Mouse (Mus musculus) layer of hippocampus, adult 18-20 months (tissue): Measurements from ENCODE around the gene Mroh7. TPM values are rescaled to one million over a fixed set of nuclear protein-coding genes. Genes with fewer than 3 reads are reported as not detected.
"Not testable (repeated sequence)": the region's sequence is repeated elsewhere in the genome, so short reads cannot be mapped to it uniquely, and the experiment has no call there.

ENCODE experiments used
- DNase-seq, 2 experiments: peaks; one replicate each; pipeline ENCODE4 v3.0.0; 2022; ENCODE audit warnings: low spot score in 2 of 2
- long read RNA-seq: library from polyadenylated mRNA; stranded (forward); transcript quantifications from one replicate; pipeline ENCODE4 v2.0.0, GENCODE M21; 2021
- total RNA-seq, 2 experiments: library from RNA; stranded (reverse); gene quantifications; 2 replicates each; pipeline ENCODE4 v1.2.3; 2021

The Mroh7 gene
- 1 to 10 TPM; 4.1 to 5.0 TPM for total RNA-seq
- long read RNA-seq, partial matches to known transcripts, result 1 of 3 reads
- long read RNA-seq, other reads (novel, unspliced or antisense), result 2 of 3 reads

DNA sequence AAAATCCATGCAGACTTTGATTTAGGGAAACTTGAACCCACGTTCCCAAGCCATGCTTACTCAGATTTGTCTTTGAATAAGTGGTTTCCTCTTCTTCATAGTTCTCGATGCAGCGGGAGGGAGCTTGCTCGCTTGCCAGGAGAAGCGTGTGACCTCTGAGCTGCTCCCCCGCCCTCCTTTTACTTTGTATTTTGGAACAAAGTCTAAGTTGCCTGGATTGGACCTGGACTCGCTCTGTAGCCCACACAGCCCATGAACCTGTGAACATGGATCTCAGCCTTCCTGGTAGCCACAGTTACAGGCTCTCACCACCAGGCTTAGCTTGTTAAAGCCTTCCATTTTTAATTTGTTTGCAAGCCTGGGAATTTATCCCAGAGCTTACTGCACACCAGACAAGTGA is at the start of gene Mroh7:
Gene Mroh7 (minus strand): TSS at position 112 of the 400 bp plus-strand sequence.
- no peak for DNase-seq

DNA sequence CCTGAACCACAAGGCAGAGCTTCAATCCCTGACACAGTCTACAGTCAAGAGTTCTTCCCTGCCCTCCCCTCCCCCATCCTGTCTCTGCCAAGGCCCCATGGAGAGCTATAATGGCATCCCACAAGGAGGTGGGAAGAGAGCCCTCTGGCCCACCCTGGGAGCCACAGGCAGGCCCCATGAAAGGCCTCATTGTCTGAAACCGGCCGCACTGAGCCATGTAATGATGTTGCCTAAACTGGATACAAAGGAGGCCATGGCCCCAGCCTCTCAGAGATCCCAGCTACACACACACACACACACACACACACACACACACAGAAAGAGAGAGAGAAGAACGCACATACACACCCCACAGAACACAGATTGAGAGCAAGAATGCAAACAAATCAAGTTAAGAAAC is 49.3 kb upstream of the Mroh7 start:
- no peak for DNase-seq

DNA sequence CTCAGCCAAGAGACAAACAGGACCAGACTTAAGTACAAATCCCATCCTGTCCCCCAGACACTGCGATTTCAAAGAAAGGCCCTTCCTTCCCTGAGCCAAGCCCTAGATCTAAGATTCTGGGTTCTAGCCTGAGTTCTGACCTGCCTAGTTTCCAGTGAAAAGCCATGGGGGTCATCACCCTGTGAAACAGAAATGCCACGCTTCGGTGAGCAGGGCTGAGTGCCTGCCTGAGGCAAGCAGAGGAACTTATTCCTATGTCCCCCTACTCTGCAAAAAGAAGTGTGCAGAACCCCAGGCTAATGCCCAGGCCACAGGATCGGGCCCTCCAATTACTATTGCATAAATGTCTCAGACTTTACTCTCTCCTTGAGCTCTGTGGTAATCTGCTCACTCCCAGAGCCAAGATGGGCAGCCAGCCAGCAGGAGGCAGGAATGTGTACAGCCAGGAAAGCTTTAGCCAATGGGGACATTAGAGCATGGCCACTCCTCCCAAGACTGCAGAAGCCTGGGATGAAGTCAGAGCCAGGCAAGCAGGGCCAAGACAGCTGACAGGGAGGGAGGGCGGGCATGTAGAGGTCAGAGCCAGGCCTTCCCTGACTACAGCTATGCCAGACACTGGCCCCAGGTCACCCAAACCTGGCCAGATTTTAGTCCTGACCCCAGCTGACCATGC is 47.5 kb upstream of the Mroh7 start:
- DNase-seq, result peak; percentile 69 to 85

DNA sequence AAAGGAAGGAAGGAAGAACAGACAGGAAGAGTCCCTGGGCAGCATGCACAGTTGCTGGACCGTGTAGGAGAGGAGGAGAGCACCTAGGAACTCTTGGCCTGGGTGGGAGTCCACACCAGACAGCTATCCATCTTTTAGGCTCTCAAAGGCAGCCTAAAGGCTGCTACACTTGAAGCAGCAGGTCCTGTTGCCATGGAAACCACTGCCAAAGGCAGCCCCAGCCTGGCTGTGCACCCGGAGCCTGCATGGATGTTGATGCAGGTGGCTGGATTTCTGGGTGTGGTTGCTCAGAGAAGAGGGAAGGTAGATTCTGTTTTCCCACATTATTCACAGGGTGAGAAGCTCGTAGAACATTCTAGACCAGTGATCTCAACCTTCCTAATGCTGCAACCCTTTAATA is 46.3 kb upstream of the Mroh7 start:
- DNase-seq, result peak; percentile 56 to 79

DNA sequence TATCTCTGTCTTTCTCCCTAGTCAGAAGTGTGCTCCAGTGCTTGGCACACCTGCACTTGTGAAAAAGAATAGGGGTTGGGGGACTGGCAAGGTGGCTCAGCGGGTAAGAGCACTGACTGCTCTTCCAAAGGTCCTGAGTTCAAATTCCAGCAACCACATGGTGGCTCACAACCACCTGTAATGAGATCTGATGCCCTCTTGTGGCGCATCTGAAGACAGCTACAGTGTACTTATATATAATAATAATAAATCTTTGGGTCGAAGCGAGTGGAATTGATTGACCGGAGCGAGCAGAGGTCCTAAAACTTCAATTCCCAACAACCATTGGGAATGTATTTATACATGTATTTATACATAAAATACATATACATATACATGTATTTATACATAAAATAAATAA is 45.0 kb upstream of the Mroh7 start:
- not testable (repeated sequence) for DNase-seq

DNA sequence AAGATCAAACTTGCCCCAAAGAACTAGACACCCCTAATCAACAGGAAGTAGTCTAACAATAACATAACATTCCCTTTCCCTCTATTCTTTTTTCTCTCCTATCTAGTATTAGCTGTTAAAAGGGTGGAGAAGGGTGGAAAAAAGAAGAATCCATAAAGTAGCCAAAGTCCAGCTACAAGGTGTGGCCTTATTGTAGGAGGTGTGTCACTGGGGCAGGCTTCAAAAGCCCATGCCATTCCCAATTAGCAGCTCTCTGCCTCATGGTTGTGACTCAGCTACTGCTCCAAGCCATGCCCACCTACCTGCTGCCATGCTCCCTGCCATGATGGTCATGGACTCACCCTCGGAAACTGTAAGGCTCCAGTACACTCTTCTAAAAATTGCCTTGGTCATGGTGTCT is 41.8 kb upstream of the Mroh7 start:
- no peak for DNase-seq

DNA sequence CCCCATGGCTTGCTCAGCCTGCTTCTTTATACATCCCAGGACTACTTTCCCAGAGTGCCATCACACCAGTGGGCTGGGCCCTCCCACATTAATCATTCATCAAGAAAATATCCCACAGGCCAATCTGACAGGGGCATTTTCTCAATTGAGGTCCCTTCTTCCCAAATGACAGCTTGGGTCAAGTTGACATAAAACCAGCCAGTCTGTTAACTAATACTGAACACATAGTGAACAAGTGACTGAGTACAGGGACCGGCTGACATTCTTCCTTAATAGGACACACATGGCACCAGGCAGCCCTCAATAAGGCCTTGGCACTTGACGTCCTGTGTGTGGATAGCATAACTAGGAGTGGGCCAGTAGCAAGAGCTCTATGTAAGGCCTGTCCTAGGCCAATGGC is 38.6 kb upstream of the Mroh7 start:
- DNase-seq, result no peak

DNA sequence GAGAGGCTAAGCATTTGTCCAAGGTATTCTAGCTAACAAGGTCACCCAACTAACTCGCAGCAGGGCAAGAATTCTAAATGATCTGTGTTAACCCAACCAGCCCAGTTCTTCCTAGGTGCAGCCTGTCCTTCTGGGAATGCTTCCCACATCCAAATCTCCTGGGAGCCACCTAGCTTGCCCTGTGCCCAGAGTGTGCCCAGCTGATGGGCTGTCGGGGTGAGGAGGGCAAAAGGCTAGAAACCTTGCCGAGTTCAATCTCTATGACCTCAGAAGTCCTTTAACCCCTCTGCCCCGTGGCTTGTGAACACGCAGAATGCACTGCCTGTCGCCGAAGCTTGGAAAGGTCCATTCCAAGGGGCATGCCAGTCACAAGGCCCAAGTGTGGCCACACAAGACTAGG is 33.4 kb upstream of the Mroh7 start:
- no peak for DNase-seq

DNA sequence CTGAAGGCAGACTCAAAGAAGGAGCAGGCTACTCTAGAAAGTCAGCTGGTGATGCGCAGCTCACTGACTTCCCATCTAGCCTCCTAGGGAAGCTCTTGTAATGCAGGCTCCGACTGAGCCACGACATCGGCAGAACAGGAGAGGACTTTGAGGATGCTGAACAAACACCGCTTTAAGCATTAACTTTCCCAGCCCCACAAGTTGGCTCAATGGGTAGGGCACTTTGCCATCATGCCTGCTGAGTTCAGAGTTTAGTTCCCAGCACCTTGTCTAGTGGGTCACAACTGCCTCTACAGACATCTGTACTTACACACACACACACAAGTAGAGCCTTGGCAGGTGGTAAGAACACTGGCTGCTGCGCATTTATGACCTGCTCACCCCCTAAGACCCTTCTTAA is 21.0 kb upstream of the Mroh7 start:
- DNase-seq, result no peak

DNA sequence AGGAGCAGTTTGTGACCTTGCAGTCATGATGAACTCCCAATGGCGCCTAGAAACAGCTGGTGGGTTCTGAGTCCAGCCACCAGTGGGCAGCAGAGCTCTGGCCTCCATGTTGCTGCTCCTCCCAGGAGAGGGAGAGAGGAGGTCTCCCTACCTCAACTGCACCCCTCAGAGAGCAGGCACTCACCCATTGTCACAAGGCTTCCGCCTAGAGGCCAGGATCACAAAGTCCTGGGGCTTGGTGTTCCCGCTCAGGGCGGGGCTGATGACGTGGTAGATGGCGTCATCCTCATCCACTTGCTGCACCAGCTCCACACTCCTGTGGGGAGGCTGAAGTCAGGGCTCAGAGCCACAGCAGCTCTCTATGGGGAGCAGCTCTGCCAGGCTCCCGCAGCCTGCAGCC is 19.0 kb upstream of the Mroh7 start:
- peak; percentile 68 to 83 for DNase-seq

DNA sequence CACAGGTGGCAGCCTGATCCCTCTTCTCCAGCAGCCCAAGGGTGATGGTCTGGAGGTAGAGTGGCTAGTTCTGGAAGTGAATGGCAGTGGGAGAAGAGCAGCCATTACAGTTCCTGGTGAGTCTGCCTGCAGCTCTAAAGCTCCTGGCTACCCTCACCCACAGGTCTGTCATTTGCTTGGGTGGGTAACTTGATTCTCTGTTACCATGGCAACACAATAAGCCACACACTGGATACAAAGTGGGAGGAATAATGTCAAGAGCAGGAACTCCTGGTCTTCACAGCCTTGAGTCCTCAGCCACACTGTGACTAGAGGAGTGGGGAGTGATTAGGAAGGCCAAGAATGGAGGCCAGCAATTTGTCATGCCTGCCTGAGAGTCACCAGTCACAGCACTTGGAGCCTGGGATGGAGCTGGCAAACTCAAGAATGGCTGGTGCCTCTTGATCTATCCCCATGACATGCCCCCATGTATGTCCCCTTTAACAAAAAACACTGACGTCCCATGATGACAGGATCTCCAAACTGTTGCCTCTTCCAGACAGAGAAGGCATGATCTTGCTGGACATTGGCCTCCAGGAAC is 16.4 kb upstream of the Mroh7 start:
- DNase-seq, result peak in 1 of 2 experiments; percentile 28

DNA sequence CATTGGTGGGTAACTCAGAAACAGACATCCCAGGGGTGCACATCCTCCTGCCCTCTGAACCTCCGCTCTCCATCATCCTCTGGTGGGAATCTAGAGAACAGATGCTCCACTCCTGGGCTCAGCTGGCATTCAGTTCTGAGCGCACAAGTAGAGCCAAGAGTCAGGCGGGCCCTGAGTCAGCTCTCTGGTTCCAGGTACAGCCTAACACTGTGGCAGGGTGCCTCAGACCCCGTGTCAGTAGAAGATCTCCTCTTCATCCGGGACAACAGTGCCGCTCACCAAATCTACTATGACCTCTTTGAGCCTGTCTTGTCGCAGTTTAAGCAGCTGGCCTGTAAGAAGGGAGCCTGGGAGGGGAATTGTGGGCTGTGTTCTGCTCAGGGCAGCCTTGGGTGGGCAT is 15.1 kb upstream of the Mroh7 start:
- no peak for DNase-seq

DNA sequence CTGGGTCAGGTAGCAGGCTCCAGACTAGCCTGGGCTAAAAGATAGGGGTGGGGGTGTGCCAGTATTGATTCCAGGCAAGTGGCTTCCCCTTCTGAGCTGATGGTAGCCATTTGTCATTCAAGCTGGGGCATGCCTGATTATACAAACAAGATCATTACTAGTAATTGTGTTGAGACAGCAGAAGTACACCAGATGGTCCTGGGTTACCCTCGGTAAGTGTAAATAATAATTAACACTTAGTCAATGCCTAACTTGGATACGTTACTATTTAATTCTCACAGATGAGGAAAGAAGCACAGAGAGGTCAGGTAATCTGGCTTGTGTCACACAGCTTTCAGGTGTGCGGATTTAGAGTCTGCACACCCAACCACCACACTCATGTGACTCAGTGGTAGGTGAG is 7.2 kb upstream of the Mroh7 start:
- DNase-seq, result peak in 1 of 2 experiments; percentile 30

DNA sequence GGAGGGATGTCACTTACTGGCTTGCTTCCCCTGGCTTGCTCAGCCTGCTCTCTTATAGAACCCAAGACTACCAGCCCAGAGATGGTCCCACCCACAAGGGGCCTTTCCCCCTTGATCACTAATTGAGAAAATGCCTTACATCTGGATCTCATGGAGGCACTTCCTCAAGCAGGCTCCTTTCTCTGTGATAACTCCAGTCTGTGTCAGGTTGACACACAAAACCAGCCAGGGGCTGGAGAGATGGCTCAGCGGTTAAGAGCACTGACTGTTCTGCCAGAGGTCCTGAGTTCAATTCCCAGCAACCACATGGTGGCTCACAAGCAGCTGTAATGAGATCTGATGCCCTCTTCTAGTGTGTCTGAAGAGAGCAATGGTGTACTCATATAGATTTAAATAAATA is 6.2 kb upstream of the Mroh7 start:
- DNase-seq, result not testable (repeated sequence)

DNA sequence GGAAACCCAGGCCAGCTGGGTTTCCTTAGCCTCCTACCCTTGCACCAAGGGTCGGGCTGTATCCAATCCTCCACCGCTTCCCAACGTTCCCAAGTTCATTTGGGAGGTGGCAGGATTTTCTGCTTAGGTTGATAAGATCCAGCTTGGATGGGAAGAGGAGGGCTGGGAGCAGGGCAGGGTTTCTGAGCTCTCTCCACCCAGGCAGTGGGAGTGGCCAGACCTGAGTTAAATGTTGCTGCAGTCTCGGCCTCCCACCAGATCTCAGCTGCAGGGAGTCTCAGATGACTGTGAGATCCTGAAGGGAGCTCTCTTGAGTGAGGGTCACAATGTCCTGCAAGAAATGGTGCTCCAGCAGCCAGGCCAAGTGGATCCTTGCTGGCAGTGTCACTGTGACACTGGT is 2.9 kb upstream of the Mroh7 start, which contains the start of gene Fam151a:
Gene Fam151a (plus strand): TSS at position 254 of the 400 bp plus-strand sequence.
- DNase-seq, result no peak

DNA sequence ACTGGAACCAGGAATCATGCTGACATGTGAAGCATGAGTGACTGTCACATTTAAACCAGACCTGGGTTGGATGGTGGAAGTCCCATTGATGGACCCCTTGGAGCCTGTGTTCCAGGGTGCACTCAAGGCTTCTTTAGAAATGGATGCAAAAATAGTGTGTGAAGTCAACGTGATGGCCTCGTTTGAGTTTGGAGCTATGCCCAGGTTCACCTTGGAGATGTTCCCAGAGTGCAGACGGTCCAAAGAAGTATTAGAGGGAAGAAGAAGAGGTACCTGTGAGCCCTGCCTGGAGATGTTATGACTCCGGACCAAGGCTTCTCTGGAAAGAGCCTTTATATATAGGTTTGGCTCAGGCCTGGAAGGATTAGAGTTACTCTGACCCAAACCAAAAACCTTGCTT is 10.1 kb downstream of the Mroh7 start:
- DNase-seq, result no peak

DNA sequence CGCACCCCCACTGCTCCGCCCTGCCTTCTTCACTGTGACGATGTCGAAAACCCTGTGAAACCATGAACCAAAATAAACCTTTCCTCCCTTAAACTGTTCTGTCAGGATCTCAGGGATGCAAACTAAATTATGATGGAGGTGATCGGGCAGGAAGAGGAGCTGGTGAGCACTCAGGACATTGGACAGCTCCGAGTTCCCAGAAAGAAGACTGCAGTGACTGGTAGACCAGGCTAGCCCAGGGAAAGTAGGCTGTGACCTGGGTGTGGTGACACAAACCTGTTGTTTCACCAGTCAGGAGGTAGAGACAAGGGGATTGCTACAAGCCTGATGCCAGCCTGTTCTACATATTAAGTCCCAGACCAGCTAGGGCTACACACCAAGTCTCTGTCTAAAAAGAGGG is 17.1 kb downstream of the Mroh7 start:
- no peak for DNase-seq

DNA sequence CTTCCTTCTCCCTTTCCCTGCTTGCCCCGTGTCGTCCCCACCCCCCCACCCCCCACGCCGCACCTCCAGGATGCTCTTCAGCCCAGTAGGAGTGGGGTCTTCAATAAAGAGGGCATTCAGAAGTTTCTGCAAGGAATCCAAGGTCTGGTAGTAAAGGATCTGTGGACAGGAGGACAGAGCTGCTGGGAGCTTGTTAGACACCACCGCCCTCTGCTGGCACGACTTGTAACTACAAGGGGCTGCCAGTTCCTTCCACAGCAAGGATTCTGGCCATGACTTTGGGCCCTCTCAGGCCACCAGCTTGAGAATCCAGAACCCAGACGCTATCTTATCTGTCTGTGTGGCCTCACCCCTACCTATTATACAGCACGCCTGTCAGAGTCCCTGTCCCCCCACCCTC is 22.3 kb downstream of the Mroh7 start:
- peak; percentile 69 to 87 for DNase-seq

DNA sequence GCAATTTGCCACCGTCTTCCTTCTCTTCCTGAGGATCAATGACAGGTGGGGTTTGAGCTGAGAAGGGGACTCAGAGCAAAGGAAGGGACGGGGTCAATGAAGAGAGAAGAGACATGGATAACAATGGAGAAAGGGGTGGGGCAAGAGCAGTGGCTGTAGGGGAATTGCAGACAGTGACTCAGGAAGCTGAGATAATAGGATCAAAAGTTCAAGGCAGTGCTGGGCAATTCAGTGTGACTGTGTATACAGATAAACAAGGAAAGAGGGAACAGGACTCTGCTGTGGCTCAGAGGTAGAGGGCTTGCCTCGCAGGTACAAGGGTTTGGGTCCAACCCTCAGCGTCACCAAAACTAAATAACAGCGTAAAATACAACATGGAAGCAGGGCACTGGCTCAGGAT is 22.8 kb downstream of the Mroh7 start:
- DNase-seq, result peak in 1 of 2 experiments; percentile 20

DNA sequence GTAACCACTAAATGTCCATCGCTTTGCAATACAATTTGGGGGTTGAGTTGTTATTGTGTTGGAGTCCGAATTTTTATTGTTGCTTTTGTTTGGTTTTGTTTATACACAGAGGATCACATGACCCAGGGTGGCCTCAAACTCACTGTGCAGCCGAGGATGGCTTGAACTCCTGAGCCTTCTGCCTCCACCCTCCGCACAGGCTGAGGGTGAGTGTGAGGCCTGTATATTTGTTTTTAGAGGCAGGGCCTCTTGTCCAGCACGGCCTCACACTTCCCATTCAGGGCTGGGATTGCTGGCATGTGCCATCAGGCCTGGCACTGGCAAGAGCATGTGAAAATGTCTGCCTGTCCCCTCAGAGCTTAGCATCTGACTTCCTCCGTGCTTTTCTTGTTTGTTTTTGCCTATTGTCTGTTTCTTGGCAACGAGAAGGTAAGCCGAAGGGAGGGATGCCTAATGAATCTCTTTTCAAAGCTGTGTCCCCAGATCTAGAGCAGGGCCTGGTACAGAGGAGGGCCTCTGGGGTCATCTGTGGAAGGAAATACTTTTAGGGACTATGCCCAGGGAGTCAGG is 25.5 kb downstream of the Mroh7 start:
- DNase-seq, result peak in 1 of 2 experiments; percentile 32

DNA sequence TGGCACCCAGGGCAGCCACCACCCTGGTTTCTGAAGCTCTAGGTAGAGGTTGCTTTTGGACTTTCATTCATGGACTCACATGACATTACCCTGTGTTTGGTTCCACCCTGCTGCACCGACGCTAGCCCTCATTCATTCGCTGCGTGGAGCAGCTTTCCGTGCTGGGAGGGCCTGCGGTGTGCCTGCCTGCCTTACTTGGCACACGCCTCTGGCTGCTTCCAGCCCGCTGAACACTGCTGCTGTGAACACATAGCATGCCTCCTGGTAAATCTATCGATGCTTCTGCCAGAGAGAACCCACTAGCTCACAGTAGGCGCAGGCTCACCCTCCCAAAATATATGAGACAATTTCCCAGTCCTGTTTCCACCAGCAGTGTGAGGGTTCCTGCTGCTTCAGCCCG is 26.3 kb downstream of the Mroh7 start:
- DNase-seq, result peak; percentile 63 to 78

DNA sequence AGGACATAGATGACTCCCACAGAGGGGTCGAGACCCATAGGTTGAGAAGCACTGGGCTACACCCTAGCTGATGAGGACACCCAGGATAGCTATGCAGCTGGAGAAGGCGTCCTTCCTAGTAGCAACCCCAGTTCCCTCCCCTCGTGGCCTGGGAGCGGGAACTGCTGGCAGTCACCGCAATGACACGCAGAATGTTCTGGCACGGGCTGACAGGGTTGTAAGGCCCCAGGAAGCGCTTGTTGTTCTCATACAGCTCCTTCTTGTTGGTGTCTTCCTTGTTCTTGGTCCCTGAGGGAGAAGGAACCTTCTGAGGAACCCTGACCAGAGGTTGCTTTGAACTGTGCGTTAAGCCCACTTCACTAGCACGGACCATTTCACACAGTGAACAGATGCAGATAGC is 26.8 kb downstream of the Mroh7 start:
- no peak for DNase-seq

DNA sequence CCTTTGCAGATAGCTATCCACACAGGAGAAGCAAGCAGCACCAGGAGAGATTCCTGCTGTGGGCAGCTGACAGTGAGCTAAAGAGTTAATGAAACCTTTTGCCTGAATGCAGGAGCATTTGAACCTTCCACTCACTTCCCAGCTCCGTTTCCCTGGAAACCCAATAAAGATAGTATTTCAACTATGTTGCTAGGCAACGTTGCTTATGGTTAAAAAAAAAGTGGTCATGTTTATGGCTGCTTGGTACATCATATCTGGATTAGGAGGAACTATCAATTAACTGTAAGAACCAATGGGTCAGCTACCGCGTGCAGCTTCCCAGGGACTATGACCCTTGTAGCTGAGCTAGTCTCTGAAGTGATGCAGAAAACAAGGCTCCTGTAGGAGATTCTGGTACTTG is 29.9 kb downstream of the Mroh7 start:
- DNase-seq, result peak in 1 of 2 experiments; percentile 65
